Mouse (Mus musculus): ENCODE data around the gene Gm11084. TPM values are rescaled to one million over a fixed set of nuclear protein-coding genes. Genes with fewer than 3 reads are reported as not detected.
"Not testable (repeated sequence)": the region's sequence is repeated elsewhere in the genome, so short reads cannot be mapped to it uniquely, and the experiment has no call there.

The Gm11084 gene
- not detected in 2 replicates for polyA plus RNA-seq (2015; fragmentation: Nextera tagmentation; extraction: Ambion mirVana)

- H3K36me3 ChIP-seq: 0 out of 2 replicates have a peak, but pooled peaks cover 4% of the 10 kb centered on the region
- H3K4me1 ChIP-seq: no peaks in the 10 kb centered on the region; the same call in 1 of the 2 replicates
- no peaks in the 10 kb centered on the region for H3K27me3 ChIP-seq
- H3K4me3 ChIP-seq (replicated peaks): no peak within 1 kb of the TSS
- H3K9me3 ChIP-seq (replicated peaks): 0 out of 2 replicates have a peak, but pooled peaks cover 7% of the 10 kb centered on the region
- no peak for ATAC-seq (ENCODE audit: insufficient number of reproducible peaks, low FRiP score, low TSS enrichment, low read depth)
- 90% methylated on average over 5 of the region's 5 CpGs for WGBS
- H3K27ac ChIP-seq (replicated peaks): no peak within 1 kb of the TSS
- no peak within 1 kb of the TSS for H3K9ac ChIP-seq
- H3K4me2 ChIP-seq (replicated peaks): no peak within 1 kb of the TSS
Measured at GRCm38 (mm10) chr2:72986616-72987015, at the start of gene Gm11084. TSS of gene Gm11084 (minus strand) at chr2:72986716.

- H3K9ac ChIP-seq: no peak overlapping the region
- no peaks in the 10 kb centered on the region for H3K4me1 ChIP-seq
- H3K4me3 ChIP-seq (replicated peaks): no peak overlapping the region
- H3K27ac ChIP-seq (replicated peaks): 0 out of 2 replicates have a peak overlapping the region, but pooled peaks have one; percentile 28
- no peaks in the 10 kb centered on the region for H3K36me3 ChIP-seq
- 55% methylated on average over 7 of the region's 7 CpGs for WGBS
- no peak overlapping the region for H3K4me2 ChIP-seq (replicated peaks)
- no peak for ATAC-seq (ENCODE audit: insufficient number of reproducible peaks, low FRiP score, low TSS enrichment, low read depth)
- no peaks in the 10 kb centered on the region for H3K9me3 ChIP-seq (replicated peaks)
- no peaks in the 10 kb centered on the region for H3K27me3 ChIP-seq
Measured at GRCm38 (mm10) chr2:73031061-73032055, 44.8 kb upstream of the Gm11084 start.

GRCm38 (mm10) chr2:73029846-73030245 is 43.3 kb upstream of the Gm11084 start:
- H3K36me3 ChIP-seq: no peaks in the 10 kb centered on the region
- no peak for ATAC-seq (ENCODE audit: insufficient number of reproducible peaks, low FRiP score, low TSS enrichment, low read depth)
- H3K9me3 ChIP-seq (replicated peaks): no peaks in the 10 kb centered on the region
- 86% methylated on average over 3 of the region's 3 CpGs for WGBS
- H3K4me2 ChIP-seq (replicated peaks): no peak overlapping the region
- H3K4me3 ChIP-seq (replicated peaks): no peak overlapping the region
- no peaks in the 10 kb centered on the region for H3K4me1 ChIP-seq
- no peak overlapping the region for H3K9ac ChIP-seq
- H3K27ac ChIP-seq (replicated peaks): no peak overlapping the region
- H3K27me3 ChIP-seq: no peaks in the 10 kb centered on the region

- no peak overlapping the region for H3K4me2 ChIP-seq (replicated peaks)
- 71% methylated on average over 3 of the region's 3 CpGs for WGBS
- H3K27me3 ChIP-seq: no peaks in the 10 kb centered on the region
- ATAC-seq (ENCODE audit: insufficient number of reproducible peaks, low FRiP score, low TSS enrichment, low read depth): no peak
- no peak overlapping the region for H3K9ac ChIP-seq
- H3K36me3 ChIP-seq: no peaks in the 10 kb centered on the region
- no peak overlapping the region for H3K4me3 ChIP-seq (replicated peaks)
- H3K27ac ChIP-seq (replicated peaks): no peak overlapping the region
- H3K9me3 ChIP-seq (replicated peaks): no peaks in the 10 kb centered on the region
- H3K4me1 ChIP-seq: no peaks in the 10 kb centered on the region
Measured at GRCm38 (mm10) chr2:73028019-73028418, 41.5 kb upstream of the Gm11084 start.

GRCm38 (mm10) chr2:73027126-73027525 is 40.6 kb upstream of the Gm11084 start:
- no peaks in the 10 kb centered on the region for H3K27me3 ChIP-seq
- no peaks in the 10 kb centered on the region for H3K9me3 ChIP-seq (replicated peaks)
- no peaks in the 10 kb centered on the region for H3K36me3 ChIP-seq
- no peaks in the 10 kb centered on the region for H3K4me1 ChIP-seq
- H3K27ac ChIP-seq (replicated peaks): no peak overlapping the region
- ATAC-seq (ENCODE audit: insufficient number of reproducible peaks, low FRiP score, low TSS enrichment, low read depth): no peak
- no peak overlapping the region for H3K9ac ChIP-seq
- H3K4me2 ChIP-seq (replicated peaks): no peak overlapping the region
- 19% methylated on average over 3 of the region's 3 CpGs for WGBS
- H3K4me3 ChIP-seq (replicated peaks): no peak overlapping the region

- 38% methylated on average over 6 of the region's 6 CpGs for WGBS
Measured at GRCm38 (mm10) chr2:73023803-73024202, 37.3 kb upstream of the Gm11084 start.

GRCm38 (mm10) chr2:73021046-73021445 is 34.5 kb upstream of the Gm11084 start:
- Histone ChIP-seq H3K36me3 (no peaks in the 10 kb centered on the region), H3K27me3 (no peaks in the 10 kb centered on the region), H3K4me3 (replicated peaks) (no peak overlapping the region), H3K9ac (no peak overlapping the region), H3K4me1 (no peaks in the 10 kb centered on the region), H3K9me3 (replicated peaks) (no peaks in the 10 kb centered on the region), H3K4me2 (replicated peaks) (no peak overlapping the region), H3K27ac (replicated peaks) (no peak overlapping the region)
- ATAC-seq (ENCODE audit: insufficient number of reproducible peaks, low FRiP score, low TSS enrichment, low read depth): no peak
- 71% methylated on average over 6 of the region's 6 CpGs for WGBS

More at GRCm38 (mm10) chr2:73023803-73024202, 37.3 kb upstream of the Gm11084 start:
- ATAC-seq (ENCODE audit: insufficient number of reproducible peaks, low FRiP score, low TSS enrichment, low read depth): peak; percentile 47; the same call in 1 of the 2 replicates
- Histone ChIP-seq H3K4me3 (replicated peaks) (no peak overlapping the region), H3K4me2 (replicated peaks) (no peak overlapping the region), H3K27me3 (no peaks in the 10 kb centered on the region), H3K9me3 (replicated peaks) (no peaks in the 10 kb centered on the region), H3K9ac (no peak overlapping the region), H3K36me3 (no peaks in the 10 kb centered on the region), H3K4me1 (no peaks in the 10 kb centered on the region), H3K27ac (replicated peaks) (no peak overlapping the region)

GRCm38 (mm10) chr2:73019371-73020146 is 33.0 kb upstream of the Gm11084 start:
- Histone ChIP-seq H3K4me2 (replicated peaks) (no peak overlapping the region), H3K4me3 (replicated peaks) (no peak overlapping the region), H3K27me3 (no peaks in the 10 kb centered on the region), H3K9me3 (replicated peaks) (no peaks in the 10 kb centered on the region), H3K9ac (no peak overlapping the region), H3K4me1 (no peaks in the 10 kb centered on the region), H3K27ac (replicated peaks) (no peak overlapping the region), H3K36me3 (no peaks in the 10 kb centered on the region)
- ATAC-seq (ENCODE audit: insufficient number of reproducible peaks, low FRiP score, low TSS enrichment, low read depth): no peak
- 66% methylated on average over 9 of the region's 9 CpGs for WGBS

- not testable (repeated sequence) for H3K27ac ChIP-seq (replicated peaks); H3K4me3 ChIP-seq (replicated peaks); H3K4me2 ChIP-seq (replicated peaks); H3K36me3 ChIP-seq; H3K9ac ChIP-seq; H3K4me1 ChIP-seq; H3K27me3 ChIP-seq; ATAC-seq (ENCODE audit: insufficient number of reproducible peaks, low FRiP score, low TSS enrichment, low read depth); H3K9me3 ChIP-seq (replicated peaks)
- 82% methylated on average over 9 of the region's 9 CpGs for WGBS
Measured at GRCm38 (mm10) chr2:73014063-73014462, 27.5 kb upstream of the Gm11084 start.

GRCm38 (mm10) chr2:73012636-73013035 is 26.1 kb upstream of the Gm11084 start:
- no peak for ATAC-seq (ENCODE audit: insufficient number of reproducible peaks, low FRiP score, low TSS enrichment, low read depth)
- WGBS: 72% methylated on average over 20 of the region's 20 CpGs
- H3K36me3 ChIP-seq: no peaks in the 10 kb centered on the region

GRCm38 (mm10) chr2:73007472-73007871 is 21.0 kb upstream of the Gm11084 start:
- Histone ChIP-seq H3K27me3 (no peaks in the 10 kb centered on the region), H3K4me2 (replicated peaks) (no peak overlapping the region), H3K9me3 (replicated peaks) (peaks cover 5% of the 10 kb centered on the region; the same call in 1 of the 2 replicates), H3K27ac (replicated peaks) (no peak overlapping the region), H3K36me3 (no peaks in the 10 kb centered on the region), H3K4me1 (peaks cover 31% of the 10 kb centered on the region), H3K4me3 (replicated peaks) (no peak overlapping the region), H3K9ac (no peak overlapping the region)
- ATAC-seq (ENCODE audit: insufficient number of reproducible peaks, low FRiP score, low TSS enrichment, low read depth): no peak
- 81% methylated on average over 9 of the region's 9 CpGs for WGBS

More at GRCm38 (mm10) chr2:73012636-73013035, 26.1 kb upstream of the Gm11084 start:
- H3K4me3 ChIP-seq (replicated peaks): no peak overlapping the region
- no peak overlapping the region for H3K9ac ChIP-seq
- no peak overlapping the region for H3K27ac ChIP-seq (replicated peaks)
- H3K4me1 ChIP-seq: no peaks in the 10 kb centered on the region
- H3K9me3 ChIP-seq (replicated peaks): peaks cover 5% of the 10 kb centered on the region; the same call in 1 of the 2 replicates
- no peak overlapping the region for H3K4me2 ChIP-seq (replicated peaks)
- H3K27me3 ChIP-seq: no peaks in the 10 kb centered on the region

Measured in embryonic facial prominence, embryonic 15.5 days (tissue).